Mouse (Mus musculus) spleen, postnatal 36 days (tissue): ENCODE results near the gene Ell.

Experiments used
- DNase-seq, 2 experiments: peaks; one replicate each; pipeline ENCODE4 v3.0.0; 2022; ENCODE audit warnings: low spot score in 2 of 2, mixed read lengths in 1 of 2

Ell gene

GRCm38 (mm10) chr8:70535221-70535620 is 4.0 kb upstream of the Ell start:
- no peak for DNase-seq

GRCm38 (mm10) chr8:70535701-70536100 is 3.6 kb upstream of the Ell start:
- DNase-seq, result no peak

- DNase-seq, result peak; percentile 71 to 77
These were observed 1.2 kb upstream of the Ell start for GRCm38 (mm10) chr8:70538024-70538579.

GRCm38 (mm10) chr8:70538633-70539076 is 602 bp upstream of the Ell start:
- peak; percentile 98 to 100 for DNase-seq

- no peak for DNase-seq
These were observed 803 bp downstream of the Ell start for GRCm38 (mm10) chr8:70540013-70540506.

- DNase-seq, result no peak
These were observed 1.3 kb downstream of the Ell start for GRCm38 (mm10) chr8:70540507-70541071.

- no peak for DNase-seq
These were observed 1.8 kb downstream of the Ell start for GRCm38 (mm10) chr8:70541081-70541480.

GRCm38 (mm10) chr8:70544200-70544687 is 5.0 kb downstream of the Ell start:
- no peak for DNase-seq

GRCm38 (mm10) chr8:70546412-70546811 is 7.2 kb downstream of the Ell start:
- no peak for DNase-seq

GRCm38 (mm10) chr8:70547762-70548161 is 8.5 kb downstream of the Ell start:
- no peak for DNase-seq

- no peak for DNase-seq
These were observed 10.3 kb downstream of the Ell start for GRCm38 (mm10) chr8:70549412-70550184.

GRCm38 (mm10) chr8:70551558-70552161 is 12.4 kb downstream of the Ell start:
- no peak for DNase-seq

- no peak for DNase-seq
These were observed 13.6 kb downstream of the Ell start for GRCm38 (mm10) chr8:70552836-70553235.

GRCm38 (mm10) chr8:70553740-70554139 is 14.5 kb downstream of the Ell start:
- no peak for DNase-seq

GRCm38 (mm10) chr8:70555079-70555747 is 16.0 kb downstream of the Ell start:
- DNase-seq, result no peak

- DNase-seq, result peak in 1 of 2 experiments; percentile 42
These were observed 19.1 kb downstream of the Ell start for GRCm38 (mm10) chr8:70558334-70558733.

GRCm38 (mm10) chr8:70558983-70559382 is 19.7 kb downstream of the Ell start:
- DNase-seq, result no peak

GRCm38 (mm10) chr8:70560096-70560495 is 20.8 kb downstream of the Ell start:
- peak; percentile 45 to 48 for DNase-seq

- no peak for DNase-seq
These were observed 21.3 kb downstream of the Ell start for GRCm38 (mm10) chr8:70560564-70560963.

- no peak for DNase-seq
These were observed 22.1 kb downstream of the Ell start for GRCm38 (mm10) chr8:70561357-70561756.

GRCm38 (mm10) chr8:70561809-70562535 is 22.7 kb downstream of the Ell start:
- DNase-seq, result peak in 1 of 2 experiments; percentile 30
